Mouse (Mus musculus) telencephalon, adult 2 months (tissue): ENCODE measurements around the gene Snx30.
"Not testable (repeated sequence)": the region's sequence is repeated elsewhere in the genome, so short reads cannot be mapped to it uniquely, and the experiment has no call there.

Experiments used
- DNase-seq: peaks from one replicate; pipeline ENCODE4 v3.0.0-alpha.2; 2011; ENCODE audit warnings: low read depth, low spot score

Snx30 gene

DNA sequence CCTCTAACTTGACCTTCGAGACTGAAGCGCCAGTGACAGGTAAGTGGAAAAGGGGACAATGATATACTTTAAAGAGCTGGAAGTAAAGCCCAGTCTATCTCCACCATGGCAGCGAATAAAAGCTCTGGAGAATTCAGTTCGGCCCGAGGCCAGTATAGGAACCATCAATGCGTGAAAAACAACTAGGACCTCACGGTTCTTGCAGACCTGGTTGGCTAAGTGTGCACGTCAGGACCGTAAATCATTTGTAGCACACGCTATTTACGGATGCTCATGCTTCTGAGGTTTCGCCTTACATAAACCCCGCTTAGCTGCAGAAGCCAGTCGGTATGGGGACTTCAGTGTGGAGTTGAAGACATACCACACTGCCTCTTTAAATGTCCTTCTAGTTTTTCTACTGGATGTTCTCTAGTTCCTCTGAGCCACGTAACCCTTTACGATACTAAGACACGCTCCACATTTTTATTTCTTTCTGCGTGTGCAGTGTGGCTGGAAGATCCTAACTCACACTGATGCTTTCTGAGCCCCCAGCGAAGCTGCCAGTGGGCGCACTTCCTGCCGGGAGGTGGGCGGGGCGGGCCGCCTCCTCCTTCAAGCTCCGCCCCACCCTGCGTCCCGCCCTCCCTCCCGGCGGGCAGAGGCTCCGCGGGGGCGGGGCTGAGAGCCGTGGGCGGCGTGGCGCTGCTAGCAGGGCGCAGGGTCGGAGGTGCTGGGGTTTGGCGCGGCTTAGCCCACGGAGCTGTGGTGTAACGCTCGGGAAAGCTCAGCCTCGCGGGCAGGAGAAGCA lies at the start of gene Snx30:
Gene Snx30, plus strand, starts transcription at position 660 of the 787 bp plus-strand sequence.
- no peak for DNase-seq

GRCm38 (mm10) chr4:59756332-59757082 lies 49.1 kb upstream of the Snx30 start:
- peak; percentile 75 for DNase-seq

- no peak for DNase-seq
Measured at GRCm38 (mm10) chr4:59757452-59758435, 47.9 kb upstream of the Snx30 start.

DNA sequence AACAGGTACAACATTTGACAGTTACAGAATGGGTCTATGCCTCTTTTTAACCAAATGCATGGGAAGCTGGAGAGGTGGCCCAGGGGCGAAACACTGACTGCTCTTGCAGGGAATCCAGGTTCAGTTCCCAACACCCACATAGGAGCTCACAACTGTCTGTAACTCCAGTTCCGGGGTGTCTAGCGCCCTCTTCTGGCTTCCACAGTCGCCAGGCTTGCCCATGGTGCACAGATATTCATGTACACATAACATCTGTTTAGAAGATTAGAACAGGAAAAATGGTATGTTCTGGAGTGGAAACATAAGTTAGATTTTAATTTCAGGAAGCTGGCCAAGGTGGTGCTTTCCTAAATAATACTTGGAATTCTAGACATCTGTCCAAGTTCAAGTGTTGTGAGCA lies 45.6 kb upstream of the Snx30 start:
- DNase-seq: no peak

GRCm38 (mm10) chr4:59760636-59761364 lies 44.8 kb upstream of the Snx30 start:
- DNase-seq: no peak

DNA sequence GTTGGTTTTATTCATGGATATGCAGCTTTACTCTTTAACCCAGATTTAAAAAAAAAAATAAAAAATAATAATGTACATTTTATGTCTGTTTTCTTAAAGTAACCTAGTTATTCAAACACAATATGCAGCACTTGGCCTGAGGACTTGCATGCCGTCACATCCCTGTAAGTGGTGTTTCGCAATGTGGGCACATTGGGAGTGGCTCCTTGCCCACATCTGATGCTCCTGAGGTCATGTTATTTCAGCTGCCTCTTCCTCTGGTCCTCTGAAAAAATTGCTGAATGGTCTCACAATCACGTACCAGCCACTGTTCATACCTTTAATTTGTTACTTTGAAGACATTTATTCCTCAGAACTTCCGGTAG lies 44.3 kb upstream of the Snx30 start:
- no peak for DNase-seq

DNA sequence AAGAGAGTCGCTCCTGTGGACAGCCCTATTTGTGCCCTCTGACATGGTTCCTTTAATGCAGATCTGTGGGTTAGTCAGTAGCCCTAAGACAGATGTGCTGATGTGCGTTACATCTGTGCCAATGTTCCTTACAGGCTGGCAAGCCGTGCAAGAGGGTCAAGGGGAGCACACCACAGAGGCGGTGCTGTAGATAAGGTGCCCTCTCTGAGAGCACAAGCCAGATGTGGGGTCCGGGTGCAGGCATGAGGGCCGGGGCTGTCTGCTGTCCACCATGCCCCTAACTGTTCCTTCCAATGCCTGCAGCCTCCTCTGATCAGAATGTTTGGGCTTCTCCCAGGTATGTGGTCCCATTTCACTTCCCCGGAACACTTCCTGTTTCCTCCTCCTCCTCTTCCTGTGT lies 40.7 kb upstream of the Snx30 start:
- no peak for DNase-seq

GRCm38 (mm10) chr4:59765385-59766005 lies 40.1 kb upstream of the Snx30 start:
- DNase-seq: no peak

DNA sequence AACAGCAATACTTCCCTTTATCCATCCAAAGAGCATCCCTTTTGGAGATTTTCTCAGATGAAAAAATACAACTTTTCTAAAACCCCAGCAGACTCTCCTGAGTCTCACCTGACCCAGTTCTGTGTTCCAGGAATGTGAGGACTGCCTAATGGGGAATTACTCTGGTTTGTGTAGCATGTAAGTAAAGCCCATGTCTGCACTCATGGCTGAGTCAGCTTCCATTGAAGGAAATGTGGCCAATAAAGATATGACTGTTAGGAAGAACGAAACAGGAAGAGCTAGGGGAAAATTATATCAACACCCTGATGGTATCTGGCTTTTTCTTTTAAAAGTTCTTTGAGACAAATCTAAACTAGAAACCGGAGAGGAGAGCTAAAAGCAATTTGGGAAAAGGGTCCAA lies 37.9 kb upstream of the Snx30 start:
- DNase-seq: no peak

GRCm38 (mm10) chr4:59772171-59772879 lies 33.3 kb upstream of the Snx30 start:
- no peak for DNase-seq

GRCm38 (mm10) chr4:59777828-59778227 lies 27.8 kb upstream of the Snx30 start:
- DNase-seq: no peak

- no peak for DNase-seq
Measured at GRCm38 (mm10) chr4:59780568-59780967, 25.1 kb upstream of the Snx30 start.

- no peak for DNase-seq
Measured at GRCm38 (mm10) chr4:59782853-59783684, 22.6 kb upstream of the Snx30 start.

- DNase-seq: peak; percentile 97
Measured at GRCm38 (mm10) chr4:59783685-59784279, 21.9 kb upstream of the Snx30 start.

- DNase-seq: no peak
Measured at GRCm38 (mm10) chr4:59785412-59785811, 20.2 kb upstream of the Snx30 start.

GRCm38 (mm10) chr4:59786661-59787060 lies 19.0 kb upstream of the Snx30 start:
- DNase-seq: no peak

DNA sequence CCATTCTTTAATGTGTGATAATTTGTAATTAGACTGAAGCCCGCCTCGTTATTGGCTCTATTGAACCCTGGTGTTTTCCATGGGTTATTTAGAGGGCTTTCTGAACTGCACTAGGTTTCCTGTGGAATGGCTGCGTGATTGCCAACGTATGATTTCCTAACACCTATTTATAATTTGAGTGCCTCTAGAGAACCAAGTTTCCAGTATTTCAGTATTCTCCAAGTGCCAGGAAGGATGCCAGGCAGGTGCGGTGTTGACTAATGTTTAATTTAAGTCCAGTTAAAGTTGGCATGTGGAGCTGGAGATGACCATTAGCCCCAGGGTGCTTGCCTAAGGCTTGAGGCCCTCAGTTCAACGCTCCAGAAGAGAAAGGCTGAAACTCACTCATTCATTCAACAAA lies 18.5 kb upstream of the Snx30 start:
- DNase-seq: no peak

GRCm38 (mm10) chr4:59789015-59789414 lies 16.6 kb upstream of the Snx30 start:
- DNase-seq: no peak

GRCm38 (mm10) chr4:59793626-59794025 lies 12.0 kb upstream of the Snx30 start:
- DNase-seq: not testable (repeated sequence)
